Mouse (Mus musculus) G1E (cell line): ENCODE results near the gene Ptgr1. TPM values are rescaled to one million over a fixed set of nuclear protein-coding genes. Genes with fewer than 3 reads are reported as not detected.

Source experiments
- ATAC-seq: 2 replicates; pipeline ENCODE4 v1.8.0; 2016; ENCODE audit warnings: mild to moderate bottlenecking; ENCODE audit not compliant: insufficient number of reproducible peaks, poor library complexity, low FRiP score, severe bottlenecking; ENCODE audit errors: extremely low read depth
- DNase-seq: peaks from one replicate; pipeline ENCODE4 v3.0.0; 2012; ENCODE audit warnings: low spot score
- H3K27me3 ChIP-seq: 2 replicates; pipeline ENCODE4 v1.6.1; 2012; ENCODE audit warnings: mild to moderate bottlenecking, low read length, inconsistent platforms; ENCODE audit not compliant: insufficient read depth
- H3K36me3 ChIP-seq: replicated peaks from 2 replicates; pipeline ENCODE3; 2012; ENCODE audit warnings: mild to moderate bottlenecking, inconsistent platforms
- H3K4me1 ChIP-seq: 2 replicates; pipeline ENCODE4 v1.6.1; 2012; ENCODE audit warnings: low read depth, low read length, inconsistent platforms, mixed read lengths; ENCODE audit not compliant: insufficient read depth
- H3K4me3 ChIP-seq: 2 replicates; pipeline ENCODE4 v1.5.1; 2012; ENCODE audit warnings: low read depth, mild to moderate bottlenecking, inconsistent platforms, low read length, moderate library complexity, mixed read lengths
- H3K9me3 ChIP-seq: replicated peaks from 2 replicates; pipeline ENCODE4 v1.6.1; 2012; ENCODE audit warnings: inconsistent platforms
- CTCF ChIP-seq: IDR thresholded peaks from 2 replicates; pipeline ENCODE4 v1.5.1; 2012; ENCODE audit warnings: low read depth, low read length, inconsistent platforms, mixed read lengths
- GATA1 ChIP-seq: IDR thresholded peaks from 2 replicates; pipeline ENCODE4 v1.6.1; 2012; ENCODE audit warnings: borderline replicate concordance, low read length, inconsistent platforms, mixed read lengths
- GATA2 ChIP-seq: IDR thresholded peaks from 2 replicates; pipeline ENCODE4 v1.6.1; 2012; ENCODE audit warnings: low read depth, low read length, inconsistent platforms, borderline replicate concordance
- POLR2AphosphoS5 ChIP-seq: IDR thresholded peaks from 2 replicates; pipeline ENCODE4 v1.6.1; 2012; ENCODE audit warnings: low read depth, low read length, inconsistent platforms; ENCODE audit not compliant: insufficient replicate concordance
- TAL1 ChIP-seq: conservative IDR thresholded peaks from 2 replicates; pipeline ENCODE4 v1.6.1; 2012; ENCODE audit warnings: low read depth, low read length, inconsistent platforms, mixed read lengths
- polyA plus RNA-seq: library from polyadenylated mRNA; stranded (reverse); fragments of >175 nt; gene quantifications from 2 replicates; pipeline ENCODE4 v1.2.3, GENCODE M21; 2012
- total RNA-seq, 2 experiments: library from RNA; stranded (forward) in 1 of 2; stranded (reverse) in 1 of 2; fragments of 200-1000 nt in 1 of 2; fragments of >200 nt in 1 of 2; fragmentation: Nextera tagmentation in 1 of 2; gene quantifications; 2 replicates each; pipeline ENCODE4 v1.2.3; 2014 to 2017

Ptgr1 gene
- total RNA-seq (2014; fragmentation: Nextera tagmentation), result 4.4 and 5.0 TPM in 2 replicates
- 13.8 and 14.5 TPM in 2 replicates for total RNA-seq (2017)
- polyA plus RNA-seq, result 0.18 and 0.42 TPM in 2 replicates

DNA sequence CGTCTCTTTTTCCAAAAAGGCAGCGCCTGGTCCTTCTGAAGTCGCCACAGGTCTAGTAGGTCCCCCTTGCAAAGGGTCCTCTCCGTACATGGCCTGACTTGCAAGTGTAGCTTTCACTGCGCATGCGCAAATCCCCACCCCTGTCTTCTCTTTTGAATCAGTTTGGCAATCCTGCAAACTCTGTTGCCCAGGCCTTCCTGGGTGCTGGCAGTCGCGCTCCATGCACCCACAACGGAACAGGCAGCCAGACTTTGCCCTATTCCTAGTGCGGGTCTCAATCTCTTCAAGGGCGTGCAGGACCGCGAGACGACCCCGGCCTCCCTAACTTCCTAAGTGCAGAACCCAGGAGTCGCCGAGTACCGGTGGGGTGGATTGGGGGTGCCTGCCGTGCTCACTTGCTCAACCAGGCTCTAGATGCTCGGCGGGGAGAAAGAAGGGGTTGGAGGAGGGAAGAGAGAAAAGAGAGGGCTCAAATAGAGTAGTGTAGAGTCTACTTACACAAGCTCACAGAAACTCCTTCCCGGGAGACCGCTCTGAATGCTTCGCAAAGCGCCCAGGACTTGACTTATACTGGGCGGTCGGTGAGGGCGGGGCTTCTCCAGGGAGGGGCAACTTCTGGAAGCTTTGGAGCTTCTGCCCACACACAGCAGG is at the start of gene Ptgr1:
TSS of gene Ptgr1 (minus strand) at position 580 of the 651 bp plus-strand sequence.
- ATAC-seq (no peak), DNase-seq (peak; percentile 25)
- Histone ChIP-seq H3K9me3 (no peaks in the 10 kb centered on the region), H3K27me3 (peaks cover 9% of the 10 kb centered on the region; the same call in 1 of the 2 replicates), H3K36me3 (no peaks in the 10 kb centered on the region), H3K4me1 (peaks cover 47% of the 10 kb centered on the region), H3K4me3 (peak within 1 kb of the TSS; percentile 70)
- TF ChIP-seq GATA1 (no peak), TAL1 (no peak), POLR2AphosphoS5 (no peak), CTCF (no peak), GATA2 (no peak)

DNA sequence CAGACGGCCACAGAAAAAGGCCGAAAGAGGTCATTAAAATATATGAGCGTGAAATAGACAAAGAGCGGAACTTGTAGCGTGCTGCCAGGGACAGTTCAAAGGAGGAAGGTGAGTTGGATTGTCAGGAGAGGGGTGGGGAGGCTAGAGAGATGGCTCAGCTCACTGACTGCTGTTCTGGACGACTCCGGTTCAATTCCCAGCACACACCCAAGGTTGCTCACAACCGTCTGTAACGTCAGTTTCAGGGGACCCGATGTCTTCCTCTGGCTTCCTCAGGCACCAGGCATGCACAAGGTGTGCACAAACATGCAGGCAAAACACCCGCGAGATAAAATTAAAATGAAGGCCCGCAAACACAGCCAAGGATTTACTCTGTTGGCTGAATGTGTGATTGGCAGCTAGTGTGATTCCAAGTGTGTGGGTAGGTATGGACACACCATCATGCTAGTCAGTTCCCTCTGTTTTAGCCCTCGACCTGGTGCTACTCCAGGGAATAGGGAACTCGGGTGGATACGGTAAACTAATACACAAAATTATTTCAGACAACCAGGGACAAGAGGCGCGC is 48.9 kb upstream of the Ptgr1 start:
- TF ChIP-seq GATA2, result no peak
- TF ChIP-seq GATA1, result no peak
- TF ChIP-seq TAL1, result no peak
- no peak for TF ChIP-seq CTCF
- no peak for TF ChIP-seq POLR2AphosphoS5
- ATAC-seq, result no peak

DNA sequence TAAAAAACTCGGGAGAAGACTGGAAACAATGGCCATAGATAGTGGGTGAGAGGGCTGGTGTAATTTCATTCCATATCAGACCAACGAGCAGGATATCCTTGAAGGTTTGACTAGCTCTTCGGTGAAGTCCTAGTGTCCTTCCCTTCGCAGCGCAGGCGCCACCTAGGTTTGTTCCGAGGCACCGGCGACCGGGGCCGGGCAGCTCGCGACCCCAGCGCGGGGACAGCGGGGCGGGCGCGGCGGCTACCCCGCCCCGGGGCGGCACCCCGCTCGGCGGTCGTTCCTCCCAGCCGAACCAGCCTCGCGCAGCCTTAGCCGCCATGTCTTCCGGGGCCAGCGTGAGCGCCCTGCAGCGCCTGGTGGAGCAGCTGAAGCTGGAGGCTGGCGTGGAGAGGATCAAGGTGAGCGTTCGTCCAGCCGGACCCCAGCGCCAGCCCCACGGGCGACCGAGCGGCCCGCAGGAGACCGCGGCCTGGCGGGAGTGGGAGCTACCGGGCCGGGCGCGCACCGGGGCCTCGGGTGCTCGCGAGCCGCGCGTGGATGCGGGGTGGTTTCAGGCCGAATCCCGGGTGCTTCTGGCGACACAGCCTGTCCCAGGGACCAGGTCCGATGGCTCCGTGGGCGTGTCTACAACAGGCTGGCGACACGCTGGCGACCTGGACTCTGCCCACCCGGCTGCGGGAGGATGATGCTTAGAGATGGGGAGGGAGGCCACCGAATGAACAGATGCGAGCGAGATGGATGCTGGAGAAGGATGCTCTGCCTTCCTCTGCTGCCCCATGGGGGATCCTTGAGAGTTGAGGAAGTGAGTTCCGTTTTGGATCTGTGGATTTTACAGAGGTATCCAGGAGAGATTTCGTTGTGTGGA is 48.2 kb upstream of the Ptgr1 start, which contains the start of gene Gng10:
TSS of gene Gng10 (plus strand) at position 171 of the 868 bp plus-strand sequence.
- ATAC-seq (peak; percentile 67), DNase-seq (peak; percentile 87)
- Histone ChIP-seq H3K4me1 (peaks cover 32% of the 10 kb centered on the region), H3K27me3 (no peaks in the 10 kb centered on the region), H3K4me3 (peak within 1 kb of the TSS; percentile 94), H3K36me3 (peaks cover 26% of the 10 kb centered on the region), H3K9me3 (no peaks in the 10 kb centered on the region)
- TF ChIP-seq TAL1, result no peak
- no peak for TF ChIP-seq CTCF
- TF ChIP-seq GATA1, result no peak
- no peak for TF ChIP-seq GATA2
- no peak for TF ChIP-seq POLR2AphosphoS5

More for the DNA sequence above, 48.9 kb upstream of the Ptgr1 start:
- Histone ChIP-seq H3K36me3 (peaks cover 33% of the 10 kb centered on the region), H3K9me3 (no peaks in the 10 kb centered on the region), H3K4me1 (peaks cover 32% of the 10 kb centered on the region), H3K4me3 (peak overlapping the region; percentile 94), H3K27me3 (no peaks in the 10 kb centered on the region)
- no peak for DNase-seq

DNA sequence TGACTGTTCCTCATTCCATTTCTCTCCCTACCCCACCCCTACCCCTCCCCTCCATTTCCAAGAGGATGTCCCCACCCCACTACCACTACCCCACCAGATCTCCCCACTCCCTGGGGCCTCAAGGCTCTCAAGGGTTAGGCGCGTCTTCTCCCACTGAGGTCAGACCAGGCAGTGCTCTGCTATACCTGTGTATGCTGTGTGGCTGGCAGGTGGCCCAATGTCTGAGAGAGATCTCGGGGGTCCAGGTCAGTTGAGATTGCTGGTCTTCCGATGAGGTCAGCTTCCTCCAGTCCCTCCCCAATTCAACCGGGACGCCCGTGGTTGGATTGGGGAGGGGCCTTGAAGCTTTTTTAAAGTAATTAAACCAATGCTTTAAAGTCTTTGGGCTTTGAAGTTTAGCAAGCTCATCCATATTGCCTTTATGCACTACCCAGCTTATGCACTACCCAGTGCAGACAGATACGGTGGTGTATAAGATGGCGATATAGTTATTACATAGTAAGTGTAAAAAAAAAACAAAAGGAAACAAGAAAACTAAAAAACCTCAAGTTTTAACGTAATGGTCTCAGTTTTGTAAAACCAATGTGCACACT is 47.5 kb upstream of the Ptgr1 start:
- H3K36me3 ChIP-seq, result peaks cover 19% of the 10 kb centered on the region
- H3K4me1 ChIP-seq, result peaks cover 32% of the 10 kb centered on the region
- TF ChIP-seq TAL1, result no peak
- no peak for TF ChIP-seq GATA2
- TF ChIP-seq POLR2AphosphoS5, result no peak
- no peak for TF ChIP-seq CTCF
- TF ChIP-seq GATA1, result no peak
- no peaks in the 10 kb centered on the region for H3K9me3 ChIP-seq
- no peak for ATAC-seq
- peak; percentile 6 for DNase-seq
- peak overlapping the region; percentile 94 for H3K4me3 ChIP-seq
- H3K27me3 ChIP-seq, result no peaks in the 10 kb centered on the region

DNA sequence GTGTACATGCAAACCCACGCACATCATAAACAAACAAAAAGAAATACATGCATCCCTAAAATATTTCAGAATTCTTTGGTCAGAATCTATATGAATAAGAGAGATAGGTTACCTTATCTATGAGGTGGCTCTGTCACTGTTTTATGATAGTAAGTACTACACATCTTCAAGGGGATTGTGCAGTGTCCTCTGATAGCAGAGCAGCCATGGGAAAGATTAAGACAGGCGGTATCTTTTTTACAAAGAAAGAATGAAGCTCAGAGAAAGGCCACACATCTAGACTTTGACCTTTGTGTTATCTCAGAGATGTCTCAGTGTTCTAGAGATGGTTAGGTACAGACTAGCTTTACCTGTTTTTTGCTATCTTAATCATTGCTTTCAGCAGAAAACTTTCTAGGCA is 30.0 kb upstream of the Ptgr1 start:
- no peaks in the 10 kb centered on the region for H3K27me3 ChIP-seq
- no peak for ATAC-seq
- H3K9me3 ChIP-seq, result no peaks in the 10 kb centered on the region
- peaks cover 63% of the 10 kb centered on the region for H3K36me3 ChIP-seq
- H3K4me3 ChIP-seq, result no peak overlapping the region
- H3K4me1 ChIP-seq, result peaks cover 3% of the 10 kb centered on the region; the same call in 1 of the 2 replicates
- TF ChIP-seq CTCF (no peak), POLR2AphosphoS5 (no peak), GATA1 (no peak), TAL1 (no peak), GATA2 (no peak)
- no peak for DNase-seq
